Mouse (Mus musculus) olfactory bulb, adult 2 months (tissue): Measurements from ENCODE around the gene Pde4b.

Experiments used
- CTCF ChIP-seq: fragments of 200-500 bp; IDR thresholded peaks from 2 replicates; pipeline ENCODE4 v1.5.1; 2012; ENCODE audit warnings: low read depth, mild to moderate bottlenecking, low read length, moderate library complexity; ENCODE audit not compliant: insufficient read depth
- POLR2A ChIP-seq: fragments of 200-500 bp; IDR thresholded peaks from 2 replicates; pipeline ENCODE4 v1.6.1; 2012; ENCODE audit warnings: mild to moderate bottlenecking, low read depth, low read length, moderate library complexity; ENCODE audit not compliant: insufficient read depth

DNA sequence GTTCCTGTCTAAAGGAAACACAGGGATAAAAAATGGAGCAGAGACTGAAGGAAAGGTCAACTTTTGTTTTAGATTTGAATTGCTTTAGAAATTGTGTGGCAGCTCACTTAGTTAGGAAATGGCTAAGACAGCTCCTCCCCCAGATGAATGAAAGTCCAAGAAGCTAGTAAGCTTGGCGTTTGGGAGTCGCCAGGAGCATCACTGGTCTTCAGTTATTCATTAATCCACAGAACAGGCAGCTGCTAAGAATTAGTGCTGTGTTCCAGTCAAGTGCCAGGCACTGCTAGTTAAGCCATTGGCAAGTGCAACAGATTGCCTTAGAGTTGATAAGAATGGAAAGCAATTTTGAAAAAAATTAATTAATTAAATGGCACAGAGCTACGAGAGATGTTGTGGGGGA is 390.8 kb downstream of the Pde4b start:
- TF ChIP-seq CTCF (no peak), POLR2A (no peak)
